Mouse (Mus musculus) skeletal muscle tissue, adult 2 months (tissue): ENCODE results near the gene Elavl4.

Experiments used
- DNase-seq: peaks from one replicate; pipeline ENCODE4 v3.0.0-alpha.2; 2012; ENCODE audit warnings: low read depth, low spot score

Gene Elavl4

GRCm38 (mm10) chr4:110165217-110165616 is 186.5 kb downstream of the Elavl4 start:
- no peak for DNase-seq

- DNase-seq = no peak
These were observed 190.1 kb downstream of the Elavl4 start for GRCm38 (mm10) chr4:110161600-110161999.

GRCm38 (mm10) chr4:110157515-110158159 is 194.1 kb downstream of the Elavl4 start:
- DNase-seq = no peak

GRCm38 (mm10) chr4:110155954-110156353 is 195.8 kb downstream of the Elavl4 start:
- no peak for DNase-seq
